Mouse (Mus musculus): ENCODE measurements at regions not wholly inside any gene's neighbourhood (a gene's known extent, or its start where the extent isn't known, plus 50 kb on each side); places are given as distances from the start of the nearest gene placed in this dataset.

- TF ChIP-seq EP300 (IDR thresholded peaks at IDR 0.05; ENCODE audit: low read depth) (no peak), CTCF (IDR thresholded peaks at IDR 0.05; ENCODE audit: low read depth) (no peak)
Measured at GRCm38 (mm10) chr17:15259427-15260101, 117.1 kb downstream of the Dll1 start.

GRCm38 (mm10) chr17:15255874-15256273 is 120.8 kb downstream of the Dll1 start:
- DNase-seq (ENCODE audit: low read depth in 3 of 3, low spot score in 3 of 3), result no peak
- ATAC-seq (ENCODE audit: insufficient read depth), result no peak
- TF ChIP-seq EP300 (IDR thresholded peaks at IDR 0.05; ENCODE audit: low read depth) (no peak), CTCF (IDR thresholded peaks at IDR 0.05; ENCODE audit: low read depth) (no peak)
- no peak overlapping the region for H3K27ac ChIP-seq
- H3K27me3 ChIP-seq (ENCODE audit: control insufficient read depth, insufficient read depth, low read length), result no peaks in the 10 kb centered on the region
- no peak overlapping the region for H3K4me3 ChIP-seq (ENCODE audit: insufficient read depth in 1 of 2, low read depth in 2 of 2, low read length in 2 of 2)
- 15% methylated on average over 2 of the region's 2 CpGs for WGBS (ENCODE audit: insufficient replicate concordance)
- no peak overlapping the region for H3K4me2 ChIP-seq (ENCODE audit: low read depth)
- no peak overlapping the region for H3K9ac ChIP-seq (replicated peaks)
- no peaks in the 10 kb centered on the region for H3K4me1 ChIP-seq (replicated peaks; ENCODE audit: control insufficient read depth in 2 of 2, insufficient read depth in 2 of 2, low read length in 1 of 2)
- no peaks in the 10 kb centered on the region for H3K36me3 ChIP-seq (replicated peaks; ENCODE audit: control insufficient read depth, insufficient read depth, low read depth)
- H3K9me3 ChIP-seq (ENCODE audit: control insufficient read depth, low read length), result no peaks in the 10 kb centered on the region

More at GRCm38 (mm10) chr17:15259427-15260101, 117.1 kb downstream of the Dll1 start:
- no peak overlapping the region for H3K9ac ChIP-seq (replicated peaks)
- H3K9me3 ChIP-seq (ENCODE audit: control insufficient read depth, low read length), result no peaks in the 10 kb centered on the region
- no peak for ATAC-seq (ENCODE audit: insufficient read depth)
- H3K27ac ChIP-seq, result no peak overlapping the region
- WGBS (ENCODE audit: insufficient replicate concordance), result 60% methylated on average over 11 of the region's 11 CpGs
- no peaks in the 10 kb centered on the region for H3K36me3 ChIP-seq (replicated peaks; ENCODE audit: control insufficient read depth, insufficient read depth, low read depth)
- no peak overlapping the region for H3K4me3 ChIP-seq (ENCODE audit: insufficient read depth in 1 of 2, low read depth in 2 of 2, low read length in 2 of 2)
- H3K4me1 ChIP-seq (replicated peaks; ENCODE audit: control insufficient read depth in 2 of 2, insufficient read depth in 2 of 2, low read length in 1 of 2), result no peaks in the 10 kb centered on the region
- DNase-seq (ENCODE audit: low read depth in 3 of 3, low spot score in 3 of 3), result no peak
- no peak overlapping the region for H3K4me2 ChIP-seq (ENCODE audit: low read depth)
- no peaks in the 10 kb centered on the region for H3K27me3 ChIP-seq (ENCODE audit: control insufficient read depth, insufficient read depth, low read length)

- no peaks in the 10 kb centered on the region for H3K27me3 ChIP-seq (ENCODE audit: control insufficient read depth, insufficient read depth, low read length)
- TF ChIP-seq EP300 (IDR thresholded peaks at IDR 0.05; ENCODE audit: low read depth) (no peak), CTCF (IDR thresholded peaks at IDR 0.05; ENCODE audit: low read depth) (no peak)
Measured at GRCm38 (mm10) chr17:15253785-15254184, 122.9 kb downstream of the Dll1 start.

GRCm38 (mm10) chr17:15253271-15253670 is 123.4 kb downstream of the Dll1 start:
- TF ChIP-seq CTCF (IDR thresholded peaks at IDR 0.05; ENCODE audit: low read depth), result no peak
- no peak for TF ChIP-seq EP300 (IDR thresholded peaks at IDR 0.05; ENCODE audit: low read depth)
- H3K27ac ChIP-seq, result no peak overlapping the region
- ATAC-seq (ENCODE audit: insufficient read depth) (no peak), DNase-seq (ENCODE audit: low read depth in 3 of 3, low spot score in 3 of 3) (no peak)
- no peak overlapping the region for H3K4me2 ChIP-seq (ENCODE audit: low read depth)
- H3K9me3 ChIP-seq (ENCODE audit: control insufficient read depth, low read length), result no peaks in the 10 kb centered on the region
- no peaks in the 10 kb centered on the region for H3K36me3 ChIP-seq (replicated peaks; ENCODE audit: control insufficient read depth, insufficient read depth, low read depth)
- 70% methylated on average over 1 of the region's 1 CpGs for WGBS (ENCODE audit: insufficient replicate concordance)
- H3K9ac ChIP-seq (replicated peaks), result no peak overlapping the region
- no peaks in the 10 kb centered on the region for H3K27me3 ChIP-seq (ENCODE audit: control insufficient read depth, insufficient read depth, low read length)
- no peaks in the 10 kb centered on the region for H3K4me1 ChIP-seq (replicated peaks; ENCODE audit: control insufficient read depth in 2 of 2, insufficient read depth in 2 of 2, low read length in 1 of 2)
- no peak overlapping the region for H3K4me3 ChIP-seq (ENCODE audit: insufficient read depth in 1 of 2, low read depth in 2 of 2, low read length in 2 of 2)

More at GRCm38 (mm10) chr17:15253785-15254184, 122.9 kb downstream of the Dll1 start:
- Histone ChIP-seq H3K36me3 (replicated peaks; ENCODE audit: control insufficient read depth, insufficient read depth, low read depth) (no peaks in the 10 kb centered on the region), H3K4me2 (ENCODE audit: low read depth) (no peak overlapping the region), H3K4me3 (ENCODE audit: insufficient read depth in 1 of 2, low read depth in 2 of 2, low read length in 2 of 2) (no peak overlapping the region), H3K4me1 (replicated peaks; ENCODE audit: control insufficient read depth in 2 of 2, insufficient read depth in 2 of 2, low read length in 1 of 2) (no peaks in the 10 kb centered on the region), H3K27ac (no peak overlapping the region), H3K9me3 (ENCODE audit: control insufficient read depth, low read length) (no peaks in the 10 kb centered on the region), H3K9ac (replicated peaks) (no peak overlapping the region)
- 54% methylated on average over 4 of the region's 4 CpGs for WGBS (ENCODE audit: insufficient replicate concordance)
- ATAC-seq (ENCODE audit: insufficient read depth), result no peak
- DNase-seq (ENCODE audit: low read depth in 3 of 3, low spot score in 3 of 3), result no peak

DNA sequence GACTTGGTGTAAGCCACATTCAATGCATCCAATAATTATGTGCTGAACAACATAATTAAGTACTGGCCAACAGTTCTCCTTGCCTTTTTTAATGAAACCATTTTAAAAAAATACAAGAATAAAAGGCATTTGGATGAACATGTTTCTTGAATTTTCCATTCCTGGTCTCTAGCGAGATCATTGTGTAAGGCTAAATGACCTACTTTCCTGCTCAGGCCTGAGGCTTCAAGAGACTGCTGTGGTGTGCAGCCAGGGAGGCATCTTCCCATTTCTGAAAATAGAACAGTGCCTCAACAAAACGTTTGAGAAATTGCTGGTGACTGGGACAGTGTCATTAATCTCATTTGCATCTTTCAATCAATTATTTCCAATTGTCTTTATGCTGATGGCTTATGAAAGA is 124.5 kb downstream of the Dll1 start:
- H3K27me3 ChIP-seq (ENCODE audit: control insufficient read depth, insufficient read depth, low read length), result no peaks in the 10 kb centered on the region; the same call in 1 of the 2 replicates
- ATAC-seq (ENCODE audit: insufficient read depth), result no peak

More for the DNA sequence above, 124.5 kb downstream of the Dll1 start:
- no peaks in the 10 kb centered on the region for H3K9me3 ChIP-seq (ENCODE audit: control insufficient read depth, low read length)
- H3K4me1 ChIP-seq (replicated peaks; ENCODE audit: control insufficient read depth in 2 of 2, insufficient read depth in 2 of 2, low read length in 1 of 2), result no peaks in the 10 kb centered on the region
- TF ChIP-seq CTCF (IDR thresholded peaks at IDR 0.05; ENCODE audit: low read depth), result no peak
- TF ChIP-seq EP300 (IDR thresholded peaks at IDR 0.05; ENCODE audit: low read depth), result no peak
- H3K4me3 ChIP-seq (ENCODE audit: insufficient read depth in 1 of 2, low read depth in 2 of 2, low read length in 2 of 2), result no peak overlapping the region
- H3K27ac ChIP-seq, result no peak overlapping the region
- 28% methylated on average over 2 of the region's 2 CpGs for WGBS (ENCODE audit: insufficient replicate concordance)
- no peak overlapping the region for H3K4me2 ChIP-seq (ENCODE audit: low read depth)
- H3K36me3 ChIP-seq (replicated peaks; ENCODE audit: control insufficient read depth, insufficient read depth, low read depth), result no peaks in the 10 kb centered on the region
- no peak overlapping the region for H3K9ac ChIP-seq (replicated peaks)
- no peak for DNase-seq (ENCODE audit: low read depth in 3 of 3, low spot score in 3 of 3)

Data from liver, embryonic 14.5 days (tissue).